Mouse (Mus musculus): ENCODE results near the gene Ccdc136. TPM values are rescaled to one million over a fixed set of nuclear protein-coding genes. Genes with fewer than 3 reads are reported as not detected.
"Not testable (repeated sequence)": the region's sequence is repeated elsewhere in the genome, so short reads cannot be mapped to it uniquely, and the experiment has no call there.

Gene Ccdc136
- 22.5 and 22.6 TPM in 2 replicates for polyA plus RNA-seq (2015; fragmentation: Nextera tagmentation; extraction: Ambion mirVana)

DNA sequence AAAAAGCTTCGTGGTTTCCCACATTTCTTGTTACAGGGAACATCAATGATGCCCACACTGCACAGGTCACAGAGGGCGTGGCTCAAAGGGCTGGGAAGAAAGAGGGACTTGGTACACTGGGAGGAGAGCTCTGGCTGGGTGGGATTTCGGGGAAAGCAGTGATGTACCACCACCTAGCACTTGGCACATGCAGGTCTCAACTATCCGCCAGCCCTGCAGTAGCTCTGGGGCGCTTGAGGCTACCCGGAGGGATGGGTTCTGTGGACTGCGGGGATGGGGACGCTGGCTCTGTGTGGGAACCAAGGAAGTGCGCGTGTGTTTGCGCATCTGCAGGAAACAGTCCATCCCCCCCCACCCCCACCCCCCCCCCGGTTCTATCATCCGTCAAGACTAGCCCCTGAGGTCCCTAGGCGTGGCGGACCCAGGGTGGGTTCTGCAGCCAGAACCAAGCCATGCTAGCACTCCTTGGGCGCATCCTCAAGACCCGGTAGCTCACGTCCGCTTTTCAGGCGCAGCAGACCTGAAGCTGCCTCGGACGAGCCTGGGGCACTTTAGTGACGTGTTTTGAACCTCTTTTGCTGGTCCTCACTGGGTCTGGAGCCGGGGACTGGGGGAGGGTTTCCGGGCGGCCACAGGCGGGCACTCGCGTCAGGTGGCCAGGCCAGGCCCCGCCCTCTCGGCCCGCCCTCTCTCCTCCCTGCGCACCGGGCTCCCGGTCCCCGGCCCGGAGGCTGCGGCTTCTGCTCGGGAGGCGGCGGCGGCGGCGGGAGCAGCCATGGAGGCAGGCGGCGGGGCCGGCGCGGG, at the start of gene Ccdc136:
Ccdc136 (plus strand) TSS at position 400 of the 804 bp plus-strand sequence.
- H3K4me3 ChIP-seq (replicated peaks), result peak within 1 kb of the TSS; percentile 82
- peaks cover 21% of the 10 kb centered on the region for H3K4me1 ChIP-seq
- peaks cover 31% of the 10 kb centered on the region for H3K27me3 ChIP-seq
- H3K27ac ChIP-seq, result peak within 1 kb of the TSS; percentile 75
- peak within 1 kb of the TSS; percentile 93 for H3K4me2 ChIP-seq
- peak; percentile 94 for ATAC-seq (replicated peaks; ENCODE audit: low FRiP score)
- H3K36me3 ChIP-seq, result peaks cover 10% of the 10 kb centered on the region; the same call in 1 of the 2 replicates
- H3K9ac ChIP-seq, result peak within 1 kb of the TSS; percentile 66
- WGBS, result under 1% methylated on average over 45 of the region's 49 CpGs
- no peaks in the 10 kb centered on the region for H3K9me3 ChIP-seq (replicated peaks)

DNA sequence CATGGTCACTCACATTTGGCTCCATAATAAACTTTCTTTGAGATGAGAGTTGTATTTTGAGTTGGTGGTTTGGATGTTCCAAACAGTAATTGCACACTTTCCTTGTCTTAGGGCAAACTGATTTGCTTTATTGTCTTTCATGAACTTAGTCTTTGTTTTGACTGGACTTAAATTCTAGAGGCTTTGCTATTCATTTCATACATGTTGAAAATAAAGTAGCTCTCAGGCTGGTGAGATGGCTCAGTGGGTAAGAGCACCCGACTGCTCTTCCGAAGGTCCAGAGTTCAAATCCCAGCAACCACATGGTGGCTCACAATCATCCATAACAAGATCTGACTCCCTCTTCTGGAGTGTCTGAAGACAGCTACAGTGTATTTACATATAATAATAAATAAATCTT, 49.6 kb upstream of the Ccdc136 start:
- not testable (repeated sequence) for H3K4me2 ChIP-seq; H3K9me3 ChIP-seq (replicated peaks); H3K9ac ChIP-seq; H3K27me3 ChIP-seq; ATAC-seq (replicated peaks; ENCODE audit: low FRiP score); H3K36me3 ChIP-seq; H3K4me3 ChIP-seq (replicated peaks); H3K27ac ChIP-seq
- peaks cover 25% of the 10 kb centered on the region for H3K4me1 ChIP-seq
- 95% methylated on average over 2 of the region's 2 CpGs for WGBS

DNA sequence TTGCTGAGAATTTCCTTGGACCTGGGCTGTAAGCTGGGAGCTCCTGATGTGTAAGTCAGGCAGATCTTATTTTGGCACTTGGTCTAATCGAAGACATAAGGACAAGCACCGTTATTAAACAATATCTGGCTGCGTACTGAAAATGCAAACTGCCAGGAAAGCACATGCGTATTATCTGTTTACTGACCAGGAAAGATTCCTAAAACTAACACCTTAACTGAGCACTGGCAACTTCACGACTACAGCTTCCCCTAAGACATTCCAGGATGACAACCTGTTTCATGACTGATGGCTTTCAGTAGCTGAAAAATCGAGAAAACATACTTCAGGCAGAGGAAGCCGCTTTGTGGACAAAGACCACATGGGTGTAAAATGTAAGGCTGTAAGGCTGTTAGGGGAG, 48.9 kb upstream of the Ccdc136 start:
- Histone ChIP-seq H3K4me1 (peaks cover 25% of the 10 kb centered on the region), H3K9me3 (replicated peaks) (no peaks in the 10 kb centered on the region), H3K36me3 (no peaks in the 10 kb centered on the region), H3K9ac (peak overlapping the region; percentile 69), H3K27me3 (no peaks in the 10 kb centered on the region), H3K4me2 (peak overlapping the region; percentile 77), H3K4me3 (replicated peaks) (peak overlapping the region; percentile 69), H3K27ac (peak overlapping the region; percentile 96)
- ATAC-seq (replicated peaks; ENCODE audit: low FRiP score), result no peak
- 39% methylated on average over 7 of the region's 7 CpGs for WGBS

DNA sequence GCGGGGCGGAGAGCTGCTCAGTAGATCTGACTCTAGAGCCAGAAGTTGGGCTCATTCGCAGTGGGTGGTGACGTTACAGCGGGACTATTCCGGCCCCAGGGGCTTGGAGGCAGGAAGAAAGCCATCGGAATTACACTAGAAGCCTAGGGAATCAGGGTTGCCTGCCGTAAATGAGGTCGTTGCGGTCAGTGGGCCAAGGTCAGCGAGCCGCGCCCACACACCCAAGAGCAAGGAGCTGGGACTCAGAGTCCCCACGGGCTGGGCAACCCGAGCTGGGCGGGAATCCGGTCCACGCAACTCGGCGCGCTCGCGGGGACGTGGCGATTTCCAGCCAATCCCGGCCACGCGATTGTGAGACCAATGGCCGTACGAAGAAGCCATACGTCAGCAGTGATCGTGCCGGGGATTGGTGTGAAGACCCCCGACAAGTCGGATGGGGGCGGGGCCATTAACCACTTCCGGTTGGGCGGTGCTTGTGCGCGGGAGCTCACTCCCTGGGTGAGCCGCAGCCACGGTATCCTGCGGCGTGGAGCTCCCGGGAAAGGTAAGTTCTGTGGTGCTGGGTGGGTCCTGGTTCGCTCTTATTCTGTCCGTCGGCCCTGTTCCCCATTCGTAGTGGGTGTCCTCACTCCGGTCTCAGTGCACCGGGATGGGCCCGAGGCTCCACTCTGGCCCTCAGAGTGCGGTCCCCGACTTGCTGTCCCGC, 48.3 kb upstream of the Ccdc136 start, which contains the start of gene Calu:
Calu (plus strand) TSS at position 405 of the 706 bp plus-strand sequence.
- H3K27ac ChIP-seq, result peak within 1 kb of the TSS; percentile 96
- H3K27me3 ChIP-seq, result no peaks in the 10 kb centered on the region
- no peaks in the 10 kb centered on the region for H3K36me3 ChIP-seq
- peak within 1 kb of the TSS; percentile 86 for H3K9ac ChIP-seq
- WGBS, result under 1% methylated on average over 55 of the region's 55 CpGs
- peak within 1 kb of the TSS; percentile 77 for H3K4me2 ChIP-seq
- ATAC-seq (replicated peaks; ENCODE audit: low FRiP score), result peak; percentile 99
- H3K4me1 ChIP-seq, result peaks cover 28% of the 10 kb centered on the region
- peak within 1 kb of the TSS; percentile 69 for H3K4me3 ChIP-seq (replicated peaks)
- H3K9me3 ChIP-seq (replicated peaks), result no peaks in the 10 kb centered on the region

DNA sequence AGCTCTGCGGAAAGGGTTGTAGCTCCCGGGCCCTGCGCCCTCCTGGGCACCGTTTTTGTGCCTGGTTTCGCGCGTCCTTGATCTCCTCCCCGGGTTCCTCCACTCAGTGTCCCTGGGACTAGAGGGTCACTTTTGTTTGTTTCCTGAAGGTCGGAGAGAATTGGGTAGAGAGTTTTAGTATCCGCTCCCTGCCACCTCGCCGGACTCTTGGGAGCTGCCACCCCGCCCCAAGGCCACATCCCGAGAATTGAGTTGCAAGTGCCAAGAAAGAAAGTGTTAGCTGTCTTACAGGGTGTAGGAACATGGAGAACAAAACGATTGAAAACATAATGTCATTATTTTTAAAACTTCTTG, 47.8 kb upstream of the Ccdc136 start:
- ATAC-seq (replicated peaks; ENCODE audit: low FRiP score), result no peak
- Histone ChIP-seq H3K27ac (peak overlapping the region; percentile 78), H3K4me2 (peak overlapping the region; percentile 77), H3K4me1 (peaks cover 31% of the 10 kb centered on the region), H3K36me3 (no peaks in the 10 kb centered on the region), H3K27me3 (no peaks in the 10 kb centered on the region), H3K9me3 (replicated peaks) (no peaks in the 10 kb centered on the region), H3K4me3 (replicated peaks) (peak overlapping the region; percentile 69), H3K9ac (peak overlapping the region; percentile 86)
- WGBS, result 0% methylated on average over 15 of the region's 15 CpGs

DNA sequence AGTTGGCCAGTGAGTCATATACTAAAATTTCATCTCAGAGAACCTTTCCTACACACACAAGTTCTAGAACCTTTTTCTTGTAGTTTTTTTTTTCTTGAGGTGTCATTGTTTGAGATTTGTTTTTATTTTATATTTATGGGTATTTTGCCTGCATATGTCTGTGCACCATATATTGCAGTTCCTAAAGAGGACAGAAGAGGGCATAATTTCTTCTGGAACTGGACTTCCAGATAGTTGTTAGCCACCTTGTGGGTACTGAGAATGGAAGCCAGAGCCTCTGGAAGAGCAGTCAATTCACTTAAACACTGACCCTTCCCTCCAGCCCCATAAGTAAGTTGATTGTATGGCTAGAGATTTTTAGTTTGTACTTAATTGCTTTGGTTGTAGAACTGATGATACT, 44.5 kb upstream of the Ccdc136 start:
- H3K4me3 ChIP-seq (replicated peaks), result no peak overlapping the region
- H3K4me1 ChIP-seq, result peaks cover 34% of the 10 kb centered on the region
- no peaks in the 10 kb centered on the region for H3K27me3 ChIP-seq
- H3K4me2 ChIP-seq, result no peak overlapping the region
- H3K9ac ChIP-seq, result no peak overlapping the region
- no peak for ATAC-seq (replicated peaks; ENCODE audit: low FRiP score)
- H3K27ac ChIP-seq, result no peak overlapping the region
- no peaks in the 10 kb centered on the region for H3K9me3 ChIP-seq (replicated peaks)
- peaks cover 6% of the 10 kb centered on the region for H3K36me3 ChIP-seq

DNA sequence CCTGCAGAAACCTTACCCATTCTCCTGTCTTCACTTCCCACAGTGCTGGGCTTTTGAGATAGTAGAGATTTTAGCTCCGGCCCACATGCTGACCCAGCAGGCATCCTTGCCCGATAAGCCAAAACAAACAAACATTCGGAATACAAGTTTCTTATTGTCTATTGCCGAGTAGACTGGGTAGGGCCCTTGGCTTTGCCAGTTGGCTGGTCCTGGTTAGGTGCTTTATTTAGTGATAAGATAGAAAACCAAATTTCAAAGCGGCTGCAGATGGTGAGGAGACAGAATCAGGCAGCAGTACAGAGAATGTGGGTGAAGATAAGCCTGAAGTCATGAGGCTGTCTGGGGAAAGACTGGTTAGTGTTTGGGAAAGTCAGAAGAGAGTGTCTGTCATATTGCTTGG, 43.3 kb upstream of the Ccdc136 start:
- H3K27me3 ChIP-seq, result no peaks in the 10 kb centered on the region
- H3K27ac ChIP-seq, result no peak overlapping the region
- ATAC-seq (replicated peaks; ENCODE audit: low FRiP score), result no peak
- no peaks in the 10 kb centered on the region for H3K9me3 ChIP-seq (replicated peaks)
- H3K4me2 ChIP-seq, result no peak overlapping the region
- WGBS, result 76% methylated on average over 5 of the region's 5 CpGs
- H3K4me1 ChIP-seq, result peaks cover 28% of the 10 kb centered on the region
- peaks cover 17% of the 10 kb centered on the region for H3K36me3 ChIP-seq
- H3K4me3 ChIP-seq (replicated peaks), result no peak overlapping the region
- H3K9ac ChIP-seq, result no peak overlapping the region

DNA sequence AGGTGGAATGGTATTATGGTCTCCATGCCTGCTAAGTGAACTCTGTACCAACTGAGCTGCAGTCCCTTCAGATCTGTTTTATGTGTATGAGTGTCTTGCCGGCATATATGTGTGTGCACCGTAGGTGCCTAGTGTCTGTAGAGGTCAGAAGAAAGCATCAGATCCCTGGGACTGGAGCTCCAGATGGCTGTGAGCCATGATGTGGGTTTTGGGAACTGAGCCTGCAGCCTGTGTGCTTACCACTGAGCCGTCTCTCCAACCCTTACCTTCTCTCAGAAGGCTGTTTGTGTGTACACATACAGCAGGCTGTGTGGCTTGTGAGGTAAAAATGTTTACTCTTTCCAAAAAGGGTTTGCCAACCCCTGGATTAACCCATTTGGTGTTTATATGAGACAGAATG, 36.7 kb upstream of the Ccdc136 start:
- H3K36me3 ChIP-seq, result peaks cover 65% of the 10 kb centered on the region

DNA sequence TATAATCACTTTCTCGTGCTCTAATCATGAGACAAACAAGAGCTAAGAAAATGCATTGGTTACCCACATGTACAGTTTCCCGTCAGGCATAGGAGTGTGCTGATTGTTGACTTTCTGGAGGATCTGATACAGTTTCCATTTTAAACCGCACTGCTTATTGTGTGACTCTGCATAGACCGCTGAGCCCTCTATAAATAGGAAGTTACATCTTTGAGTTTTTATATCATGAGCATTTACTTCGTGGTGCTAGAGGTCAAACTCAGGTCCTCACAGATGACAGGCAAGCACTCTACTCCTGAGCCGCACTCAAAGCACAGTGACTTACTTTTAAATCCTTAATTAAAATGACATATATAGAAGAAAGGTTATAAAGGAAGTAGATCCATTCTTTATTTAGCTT, 35.9 kb upstream of the Ccdc136 start:
- H3K4me3 ChIP-seq (replicated peaks), result no peak overlapping the region
- H3K36me3 ChIP-seq, result peaks cover 69% of the 10 kb centered on the region
- 0 out of 2 replicates have a peak, but pooled peaks cover 3% of the 10 kb centered on the region for H3K4me1 ChIP-seq
- no peaks in the 10 kb centered on the region for H3K9me3 ChIP-seq (replicated peaks)
- H3K9ac ChIP-seq, result no peak overlapping the region
- no peak overlapping the region for H3K27ac ChIP-seq
- ATAC-seq (replicated peaks; ENCODE audit: low FRiP score), result no peak
- 82% methylated on average over 6 of the region's 6 CpGs for WGBS
- H3K27me3 ChIP-seq, result no peaks in the 10 kb centered on the region
- H3K4me2 ChIP-seq, result no peak overlapping the region

More for the DNA sequence above, 36.7 kb upstream of the Ccdc136 start:
- no peak for ATAC-seq (replicated peaks; ENCODE audit: low FRiP score)
- Histone ChIP-seq H3K4me3 (replicated peaks) (no peak overlapping the region), H3K27me3 (no peaks in the 10 kb centered on the region), H3K27ac (no peak overlapping the region), H3K9me3 (replicated peaks) (no peaks in the 10 kb centered on the region), H3K9ac (no peak overlapping the region), H3K4me1 (0 out of 2 replicates have a peak, but pooled peaks cover 3% of the 10 kb centered on the region), H3K4me2 (no peak overlapping the region)
- 90% methylated on average over 3 of the region's 3 CpGs for WGBS

DNA sequence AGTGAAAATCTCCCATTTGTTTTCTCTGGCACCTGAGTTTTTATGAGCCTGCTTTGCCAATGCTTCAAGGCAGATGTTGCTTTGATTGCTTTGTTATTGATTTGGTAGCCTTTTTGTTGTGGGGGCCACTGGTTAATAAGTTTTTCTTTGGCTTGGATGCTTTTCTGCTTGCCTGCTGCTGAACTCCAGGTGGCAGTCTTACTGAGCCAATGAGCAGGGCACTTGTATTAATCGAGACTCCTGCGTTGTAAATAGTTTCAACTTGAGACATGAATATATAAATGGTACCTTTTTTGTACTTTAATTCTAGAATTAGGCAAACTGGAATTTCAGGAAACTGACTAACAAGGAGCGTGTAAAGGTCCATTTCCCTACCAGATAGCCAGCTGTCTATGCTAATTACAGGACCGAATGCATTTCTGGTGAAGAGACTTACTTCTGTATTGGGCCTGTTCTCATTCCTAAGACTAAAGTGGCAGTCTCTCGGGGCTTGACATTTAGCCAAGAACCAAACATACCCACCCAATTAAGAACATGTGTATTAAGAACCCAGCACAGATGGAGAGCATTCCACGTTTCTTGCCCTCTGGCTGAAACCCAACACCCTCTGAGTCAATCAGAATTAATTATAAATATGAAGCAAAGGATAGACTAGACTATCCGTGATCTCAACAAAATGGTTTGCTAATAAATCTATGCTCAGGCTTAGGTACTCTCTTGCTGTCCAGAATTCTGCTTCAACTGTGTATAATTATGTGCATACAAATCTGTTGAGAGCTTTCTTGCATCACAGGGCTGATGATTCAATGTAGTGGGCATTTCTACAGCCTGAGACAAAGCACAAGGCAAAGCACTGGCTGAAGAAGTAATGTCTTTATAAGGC, 33.6 kb upstream of the Ccdc136 start:
- no peak overlapping the region for H3K27ac ChIP-seq
- H3K4me3 ChIP-seq (replicated peaks), result no peak overlapping the region
- no peak for ATAC-seq (replicated peaks; ENCODE audit: low FRiP score)
- 73% methylated on average over 7 of the region's 7 CpGs for WGBS
- no peak overlapping the region for H3K9ac ChIP-seq
- H3K36me3 ChIP-seq, result peaks cover 78% of the 10 kb centered on the region
- no peak overlapping the region for H3K4me2 ChIP-seq
- H3K9me3 ChIP-seq (replicated peaks), result no peaks in the 10 kb centered on the region
- no peaks in the 10 kb centered on the region for H3K4me1 ChIP-seq
- no peaks in the 10 kb centered on the region for H3K27me3 ChIP-seq

DNA sequence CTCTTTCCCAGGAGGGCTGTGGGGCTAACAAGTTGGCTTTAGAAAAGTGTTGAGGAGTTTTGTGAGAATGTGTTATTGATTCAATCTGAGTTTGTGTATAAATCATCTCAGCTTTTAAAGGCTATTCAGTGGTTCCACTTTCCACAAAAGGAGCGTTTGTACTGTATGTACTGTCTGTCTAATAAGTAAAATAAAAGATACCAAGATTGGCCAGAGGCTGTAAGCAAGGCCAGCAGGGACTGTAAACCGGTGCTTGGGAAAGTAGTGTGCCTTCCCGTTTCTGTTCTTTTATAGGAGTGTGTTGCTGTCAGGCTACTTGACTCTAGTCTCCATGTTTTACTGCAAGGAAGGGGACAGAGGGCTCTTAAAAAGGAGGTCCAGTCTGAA, 33.0 kb upstream of the Ccdc136 start:
- no peaks in the 10 kb centered on the region for H3K9me3 ChIP-seq (replicated peaks)
- 89% methylated on average over 3 of the region's 3 CpGs for WGBS
- H3K4me3 ChIP-seq (replicated peaks), result no peak overlapping the region
- H3K4me1 ChIP-seq, result no peaks in the 10 kb centered on the region
- no peaks in the 10 kb centered on the region for H3K27me3 ChIP-seq
- peaks cover 76% of the 10 kb centered on the region for H3K36me3 ChIP-seq
- H3K9ac ChIP-seq, result no peak overlapping the region
- ATAC-seq (replicated peaks; ENCODE audit: low FRiP score), result no peak
- no peak overlapping the region for H3K4me2 ChIP-seq
- H3K27ac ChIP-seq, result no peak overlapping the region
